Mouse (Mus musculus) intestine, postnatal 0 days (tissue): ENCODE measurements around the gene Sox14. TPM values are rescaled to one million over a fixed set of nuclear protein-coding genes. Genes with fewer than 3 reads are reported as not detected.
A peak's percentile ranks its signal among the peaks of the same experiment; 100 is the strongest.

Source experiments
- ATAC-seq: fragments of 200-750 bp; cut with Nextera tagmentation; 2 replicates; pipeline ENCODE4 v1.8.0; 2017; ENCODE audit warnings: mild to moderate bottlenecking, moderate TSS enrichment, moderate library complexity
- H3K27ac ChIP-seq: fragments of 300-500 bp; sonication (generic); 2 replicates; pipeline ENCODE4 v1.5.1; 2014; ENCODE audit warnings: mild to moderate bottlenecking, low read depth, low read length, moderate library complexity
- H3K27me3 ChIP-seq: fragments of 300-500 bp; sonication (generic); replicated peaks from 2 replicates; pipeline ENCODE4 v1.6.1; 2014; ENCODE audit warnings: low read length, mixed read lengths; ENCODE audit not compliant: control insufficient read depth, insufficient read depth
- H3K36me3 ChIP-seq: fragments of 300-500 bp; sonication (generic); 2 replicates; pipeline ENCODE4 v1.6.1; 2014; ENCODE audit warnings: mild to moderate bottlenecking, moderate library complexity; ENCODE audit not compliant: control insufficient read depth, insufficient read depth
- H3K4me1 ChIP-seq: fragments of 300-500 bp; sonication (generic); replicated peaks from 2 replicates; pipeline ENCODE4 v1.6.1; 2014; ENCODE audit warnings: antibody characterized with exemption, low read length, mixed read lengths; ENCODE audit not compliant: control insufficient read depth, insufficient read depth
- H3K4me2 ChIP-seq: fragments of 300-500 bp; sonication (generic); replicated peaks from 2 replicates; pipeline ENCODE4 v1.6.1; 2014; ENCODE audit warnings: low read depth, mild to moderate bottlenecking, moderate library complexity
- H3K4me3 ChIP-seq: fragments of 300-500 bp; sonication (generic); 2 replicates; pipeline ENCODE4 v1.5.1; 2014; ENCODE audit warnings: low read depth, low read length
- H3K9ac ChIP-seq: fragments of 300-500 bp; sonication (generic); 2 replicates; pipeline ENCODE4 v1.6.1; 2014; ENCODE audit warnings: mild to moderate bottlenecking, low read depth, low read length
- H3K9me3 ChIP-seq: fragments of 300-500 bp; sonication (generic); 2 replicates; pipeline ENCODE4 v1.6.1; 2016; ENCODE audit warnings: mixed run types; ENCODE audit not compliant: control insufficient read depth
- CTCF ChIP-seq: sonication (generic); IDR thresholded peaks from 2 replicates; pipeline ENCODE4 v1.5.1; 2016; ENCODE audit warnings: low read depth, mild to moderate bottlenecking, control low read depth, antibody characterized with exemption, moderate library complexity
- WGBS: fragments of 180-500 bp; shearing (Covaris S2); extraction: QIAGEN DNeasy Blood & Tissue Kit; methylation state at CpG from one replicate; pipeline ENCODE4 v1.1.7; 2014; 5-methylcytosine and 5-hydroxymethylcytosine counted together
- polyA plus RNA-seq: library from polyadenylated mRNA; unstranded; fragments of >200 nt; fragmentation: Nextera tagmentation; extraction: Ambion mirVana; gene quantifications from 2 replicates; pipeline ENCODE4 v1.2.1, GENCODE M21; 2015

Gene Sox14
- not detected in 2 replicates for polyA plus RNA-seq

GRCm38 (mm10) chr9:99875618-99876372, at the start of gene Sox14:
Gene Sox14 (minus strand): TSS chr9:99876170.
- Histone ChIP-seq H3K4me3 (peak within 1 kb of the TSS; percentile 18), H3K9me3 (no peaks in the 10 kb centered on the region), H3K36me3 (no peaks in the 10 kb centered on the region), H3K4me1 (no peaks in the 10 kb centered on the region), H3K4me2 (peak within 1 kb of the TSS; percentile 43), H3K27ac (no peak within 1 kb of the TSS), H3K9ac (no peak within 1 kb of the TSS), H3K27me3 (peaks cover 95% of the 10 kb centered on the region)
- ATAC-seq: no peak
- TF ChIP-seq CTCF: no peak
- 2% methylated on average over 47 of the region's 47 CpGs for WGBS

- no peaks in the 10 kb centered on the region for H3K36me3 ChIP-seq
- no peaks in the 10 kb centered on the region for H3K4me1 ChIP-seq
- peaks cover 64% of the 10 kb centered on the region for H3K27me3 ChIP-seq
- no peak overlapping the region for H3K27ac ChIP-seq
- 4% methylated on average over 14 of the region's 14 CpGs for WGBS
- no peaks in the 10 kb centered on the region for H3K9me3 ChIP-seq
- no peak overlapping the region for H3K4me2 ChIP-seq
- no peak for TF ChIP-seq CTCF
- no peak overlapping the region for H3K9ac ChIP-seq
- no peak for ATAC-seq
- H3K4me3 ChIP-seq: no peak overlapping the region
Observed at GRCm38 (mm10) chr9:99879311-99879710, 3.3 kb upstream of the Sox14 start.

- peaks cover 71% of the 10 kb centered on the region for H3K27me3 ChIP-seq
- ATAC-seq: no peak
- 7% methylated on average over 5 of the region's 5 CpGs for WGBS
- H3K9me3 ChIP-seq: no peaks in the 10 kb centered on the region
- no peak overlapping the region for H3K4me3 ChIP-seq
- no peaks in the 10 kb centered on the region for H3K36me3 ChIP-seq
- TF ChIP-seq CTCF: no peak
- no peak overlapping the region for H3K27ac ChIP-seq
- H3K4me1 ChIP-seq: no peaks in the 10 kb centered on the region
- no peak overlapping the region for H3K4me2 ChIP-seq
- H3K9ac ChIP-seq: no peak overlapping the region
Observed at GRCm38 (mm10) chr9:99878588-99878987, 2.6 kb upstream of the Sox14 start.

- Histone ChIP-seq H3K36me3 (no peaks in the 10 kb centered on the region), H3K9me3 (no peaks in the 10 kb centered on the region), H3K4me1 (no peaks in the 10 kb centered on the region), H3K4me2 (no peak overlapping the region), H3K4me3 (no peak overlapping the region), H3K9ac (no peak overlapping the region), H3K27me3 (peaks cover 82% of the 10 kb centered on the region), H3K27ac (no peak overlapping the region)
- WGBS: 5% methylated on average over 22 of the region's 22 CpGs
- no peak for ATAC-seq
- TF ChIP-seq CTCF: no peak
Observed at GRCm38 (mm10) chr9:99877056-99877546, 1.1 kb upstream of the Sox14 start.

DNA sequence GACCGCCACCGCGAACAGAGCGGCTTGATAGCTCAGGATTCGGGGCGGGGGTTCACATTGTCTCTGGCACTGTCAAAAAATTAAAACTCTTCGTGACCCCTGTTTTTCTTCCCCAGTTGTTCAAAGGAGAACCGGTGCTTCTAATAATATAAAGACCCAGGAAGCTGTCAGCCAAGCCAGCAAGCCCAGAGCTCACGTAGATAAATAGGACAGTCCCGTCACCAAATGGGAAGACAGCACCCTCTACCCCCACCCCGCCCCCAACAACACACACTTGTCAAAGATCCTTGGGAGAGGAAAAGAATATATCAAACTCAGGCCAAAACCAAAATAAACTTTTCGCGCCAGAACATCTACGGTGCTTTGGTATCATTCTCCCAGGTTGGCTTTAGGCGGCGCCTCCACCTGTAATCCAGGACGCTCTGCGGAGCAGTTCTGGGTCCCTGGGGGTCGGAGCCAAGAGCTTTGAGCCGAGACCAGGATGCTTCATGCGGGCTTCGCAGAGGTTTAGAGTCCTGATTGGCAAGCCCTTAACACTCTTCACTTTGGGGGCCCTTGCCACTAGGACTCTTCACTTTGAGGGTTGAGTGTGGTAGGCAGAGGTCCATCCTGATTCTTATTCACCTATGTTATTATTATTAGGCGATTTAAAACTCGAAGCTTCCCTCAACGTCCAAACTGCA, 544 bp upstream of the Sox14 start:
- peak overlapping the region; percentile 43 for H3K4me2 ChIP-seq
- H3K9me3 ChIP-seq: no peaks in the 10 kb centered on the region
- H3K4me3 ChIP-seq: peak overlapping the region; percentile 18; the same call in 1 of the 2 replicates
- peaks cover 87% of the 10 kb centered on the region for H3K27me3 ChIP-seq
- no peak overlapping the region for H3K27ac ChIP-seq
- H3K9ac ChIP-seq: no peak overlapping the region
- TF ChIP-seq CTCF: no peak
- WGBS: under 1% methylated on average over 25 of the region's 25 CpGs
- ATAC-seq: no peak
- H3K4me1 ChIP-seq: no peaks in the 10 kb centered on the region
- no peaks in the 10 kb centered on the region for H3K36me3 ChIP-seq
